Mouse (Mus musculus): ENCODE measurements around the gene Cog2. TPM values are rescaled to one million over a fixed set of nuclear protein-coding genes. Genes with fewer than 3 reads are reported as not detected.

The Cog2 gene
- polyA plus RNA-seq, 1 experiment = 23.3 TPM

DNA sequence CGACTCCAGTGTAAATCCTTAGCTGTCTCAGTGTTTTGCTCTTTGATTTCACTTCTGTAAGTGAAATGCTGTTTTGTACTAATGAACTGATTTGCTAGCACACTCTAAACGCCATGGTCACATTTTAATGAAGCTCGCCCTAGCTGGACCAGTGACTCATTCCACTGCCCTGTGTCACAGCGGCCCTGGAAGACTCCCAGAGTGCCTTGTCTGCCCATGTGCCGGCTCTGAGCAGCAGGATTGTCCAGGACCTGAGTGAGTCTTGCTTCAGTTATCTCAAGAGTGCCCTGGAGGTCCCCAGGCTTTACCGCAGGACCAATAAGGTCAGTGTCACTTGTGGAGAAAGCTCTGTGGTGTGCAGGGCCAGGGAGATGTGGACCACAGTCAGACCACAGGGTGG lies 25.8 kb downstream of the Cog2 start:
- TF ChIP-seq GATA1 (IDR thresholded peaks at IDR 0.05; ENCODE audit: low read length) = no peak

GRCm38 (mm10) chr8:124546815-124547214 lies 26.2 kb downstream of the Cog2 start:
- TF ChIP-seq GATA1 (IDR thresholded peaks at IDR 0.05; ENCODE audit: low read length) = no peak

- no peak for TF ChIP-seq GATA1 (IDR thresholded peaks at IDR 0.05; ENCODE audit: low read length)
Measured at GRCm38 (mm10) chr8:124547269-124547668, 26.7 kb downstream of the Cog2 start.

DNA sequence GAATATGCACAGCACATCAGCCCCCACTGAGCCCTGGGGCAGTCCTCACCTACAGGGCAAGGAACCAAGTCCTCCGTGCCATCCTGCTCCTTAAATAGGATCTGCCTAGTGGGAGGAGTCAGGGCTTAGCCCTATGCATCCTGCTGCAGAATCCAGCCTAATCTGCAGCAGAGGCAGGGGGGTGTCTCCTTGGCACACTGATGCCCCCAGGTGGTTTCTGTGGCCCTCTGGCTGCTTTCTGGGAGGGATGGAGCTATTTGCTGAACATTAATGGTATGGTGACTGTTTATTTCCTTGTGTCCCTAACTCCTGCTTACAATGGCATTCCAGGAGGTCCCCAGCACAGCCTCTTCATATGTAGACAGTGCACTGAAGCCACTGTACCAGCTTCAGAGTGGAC lies 27.6 kb downstream of the Cog2 start:
- no peak for TF ChIP-seq GATA1 (IDR thresholded peaks at IDR 0.05; ENCODE audit: low read length)

- no peak for TF ChIP-seq GATA1 (IDR thresholded peaks at IDR 0.05; ENCODE audit: low read length)
Measured at GRCm38 (mm10) chr8:124551011-124551661, 30.6 kb downstream of the Cog2 start.

GRCm38 (mm10) chr8:124555113-124555750 lies 34.7 kb downstream of the Cog2 start:
- no peak for TF ChIP-seq GATA1 (IDR thresholded peaks at IDR 0.05; ENCODE audit: low read length)

GRCm38 (mm10) chr8:124556164-124556563 lies 35.6 kb downstream of the Cog2 start:
- no peak for TF ChIP-seq GATA1 (IDR thresholded peaks at IDR 0.05; ENCODE audit: low read length)

GRCm38 (mm10) chr8:124556658-124557057 lies 36.1 kb downstream of the Cog2 start:
- TF ChIP-seq GATA1 (IDR thresholded peaks at IDR 0.05; ENCODE audit: low read length) = no peak

- TF ChIP-seq GATA1 (IDR thresholded peaks at IDR 0.05; ENCODE audit: low read length) = no peak
Measured at GRCm38 (mm10) chr8:124557476-124557875, 36.9 kb downstream of the Cog2 start.

GRCm38 (mm10) chr8:124567126-124567525 lies 46.6 kb downstream of the Cog2 start:
- no peak for TF ChIP-seq GATA1 (IDR thresholded peaks at IDR 0.05; ENCODE audit: low read length)

GRCm38 (mm10) chr8:124567584-124567983 lies 47.0 kb downstream of the Cog2 start:
- TF ChIP-seq GATA1 (IDR thresholded peaks at IDR 0.05; ENCODE audit: low read length) = no peak

DNA sequence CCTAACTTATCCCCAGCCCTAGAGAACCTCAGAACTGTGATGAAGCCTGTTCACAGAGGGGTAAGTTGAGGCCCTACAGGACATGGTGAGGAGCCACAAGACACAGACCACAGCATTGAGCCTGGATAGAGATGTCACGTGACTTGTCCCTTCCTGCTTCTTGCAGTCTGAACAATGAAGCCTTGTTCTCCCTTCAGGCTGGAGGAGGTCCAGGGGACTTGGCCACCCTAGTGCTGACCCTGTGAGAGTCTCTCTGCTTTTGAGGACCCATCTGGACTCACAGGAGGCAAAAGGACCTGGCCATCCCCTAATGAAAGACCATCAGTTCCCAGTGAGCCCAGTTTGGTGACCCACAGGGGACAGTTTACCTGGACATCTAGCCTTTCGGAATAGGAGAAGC lies 48.5 kb downstream of the Cog2 start:
- TF ChIP-seq GATA1 (IDR thresholded peaks at IDR 0.05; ENCODE audit: low read length) = no peak

DNA sequence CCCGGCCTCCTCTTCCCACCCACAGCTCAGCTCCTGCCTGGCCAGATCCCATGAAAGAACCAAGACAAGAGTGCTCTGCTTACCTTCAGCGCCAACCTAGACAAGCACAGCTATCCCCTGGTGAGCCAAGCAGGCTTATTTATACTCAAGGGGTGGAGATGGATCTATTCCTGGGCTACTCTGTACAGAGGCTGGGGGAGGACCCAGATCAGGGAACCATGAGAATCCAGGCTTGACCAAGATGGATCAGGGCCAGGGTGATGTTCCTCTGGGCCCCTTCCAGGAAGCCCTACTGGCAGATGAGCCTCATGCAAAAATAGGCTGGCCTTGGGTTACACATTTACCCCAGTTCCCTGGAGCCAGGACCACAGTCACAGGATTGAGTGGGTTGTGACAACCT lies 49.0 kb downstream of the Cog2 start, which contains the start of gene Agt:
Agt (minus strand) TSS at position 114 of the 400 bp plus-strand sequence.
- no peak for TF ChIP-seq GATA1 (IDR thresholded peaks at IDR 0.05; ENCODE audit: low read length)

DNA sequence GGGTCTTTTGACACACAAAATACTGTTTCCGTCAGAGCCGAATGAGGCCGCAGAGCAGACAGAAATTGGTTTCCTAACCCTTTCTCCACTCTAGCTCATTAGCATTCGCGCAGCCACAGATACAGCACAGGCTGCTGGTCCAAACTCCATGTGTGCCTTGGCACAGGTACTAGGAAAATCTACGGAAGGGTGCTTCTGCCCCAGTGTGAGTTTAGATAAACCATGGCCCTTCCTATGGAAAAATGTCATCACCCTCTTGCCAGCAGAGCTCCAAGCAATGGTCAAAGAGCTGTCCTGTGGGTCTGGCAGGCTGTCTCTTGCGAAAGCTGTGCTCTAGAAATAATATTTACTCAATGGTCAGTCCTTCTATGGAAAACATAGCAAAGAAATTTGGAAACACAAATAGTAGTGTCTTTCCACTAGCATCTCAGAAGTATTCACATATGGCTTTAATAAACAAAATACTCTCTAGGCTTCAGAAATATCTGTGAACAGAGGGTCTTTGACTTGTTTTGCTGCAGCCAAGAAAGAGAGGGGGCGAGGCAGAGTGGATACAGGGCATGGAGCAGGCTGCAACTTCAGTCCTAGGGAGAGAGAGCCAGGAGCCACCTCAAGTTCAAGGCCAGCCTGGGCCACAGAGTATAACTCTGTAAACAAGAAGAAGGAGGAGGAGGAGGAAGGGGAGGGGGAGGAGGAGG lies 51.3 kb downstream of the Cog2 start:
- TF ChIP-seq GATA1 (IDR thresholded peaks at IDR 0.05; ENCODE audit: low read length) = no peak

DNA sequence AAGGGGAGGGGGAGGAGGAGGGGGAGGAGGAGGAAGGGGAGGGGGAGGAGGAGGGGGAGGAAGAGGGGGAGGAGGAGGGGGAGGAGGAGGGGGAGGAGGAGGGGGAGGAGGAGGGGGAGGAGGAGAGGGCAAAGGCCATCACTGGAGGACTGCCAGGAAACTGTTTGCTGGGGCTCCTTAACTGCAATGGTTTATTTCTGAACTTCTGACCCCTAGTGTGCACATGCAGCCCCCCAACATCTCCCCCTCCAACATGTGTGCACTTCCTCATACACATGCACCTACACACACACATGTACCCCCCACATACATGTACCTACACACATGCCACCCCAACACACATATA lies 51.8 kb downstream of the Cog2 start:
- TF ChIP-seq GATA1 (IDR thresholded peaks at IDR 0.05; ENCODE audit: low read length) = no peak

DNA sequence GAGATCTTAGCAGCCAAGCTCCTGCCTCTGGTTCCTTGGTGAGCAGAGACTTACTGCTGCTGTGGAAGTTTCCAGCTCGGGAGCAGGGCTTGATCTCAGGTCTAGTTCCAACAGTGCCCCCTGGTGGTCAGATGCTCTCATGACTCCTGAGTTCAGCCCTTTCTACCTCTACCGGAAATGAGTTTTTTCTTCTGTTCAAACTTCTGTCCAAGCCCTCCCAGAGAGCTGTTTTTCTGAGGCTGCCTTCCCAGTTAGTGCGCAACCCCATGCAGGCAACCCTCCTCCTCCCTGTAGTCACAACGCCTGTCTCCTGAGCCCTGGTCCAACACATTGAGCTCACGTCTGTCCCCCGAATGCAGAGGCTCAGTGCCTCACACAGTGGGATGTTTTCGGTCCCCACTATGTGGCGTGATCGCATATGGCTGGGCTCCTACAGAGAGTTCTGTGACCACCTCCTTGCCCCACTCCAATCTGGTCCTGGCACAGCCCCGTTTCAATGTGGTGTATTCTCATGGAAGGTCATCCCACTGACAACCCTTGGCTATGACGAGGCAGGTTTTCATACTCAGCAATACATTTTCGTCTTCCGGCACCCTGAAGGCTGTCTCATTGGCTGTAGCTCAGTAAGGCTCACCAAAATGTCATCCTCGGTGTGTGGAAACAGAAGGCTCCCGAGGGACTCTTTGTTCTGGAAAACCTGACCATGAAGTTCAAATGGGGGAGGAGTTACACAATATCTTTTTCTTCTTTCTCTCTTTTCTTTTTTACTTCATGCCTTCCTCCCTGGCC lies 53.2 kb downstream of the Cog2 start:
- TF ChIP-seq GATA1 (IDR thresholded peaks at IDR 0.05; ENCODE audit: low read length) = no peak

Measured in G1E-ER4 (cell line).